Mouse (Mus musculus) CH12.LX (cell line): ENCODE results near the gene Ccdc97. TPM values are rescaled to one million over a fixed set of nuclear protein-coding genes. Genes with fewer than 3 reads are reported as not detected.

Experiments
- DNase-seq: peaks from one replicate; pipeline ENCODE4 v3.0.0-alpha.2; 2013; ENCODE audit errors: extremely low read depth
- H3K27ac ChIP-seq: 2 replicates; pipeline ENCODE4 v1.5.1; 2012; ENCODE audit warnings: low read depth, mild to moderate bottlenecking, control low read depth, moderate library complexity; ENCODE audit not compliant: insufficient read depth
- H3K27me3 ChIP-seq: replicated peaks from 2 replicates; pipeline ENCODE3; 2012; ENCODE audit warnings: inconsistent platforms
- H3K36me3 ChIP-seq, 2 experiments: replicated peaks in 1 of 2; 2 replicates each; pipeline versions ENCODE3 to v1.6.1; 2012; ENCODE audit warnings: inconsistent platforms in 1 of 2, low read length in 1 of 2, mild to moderate bottlenecking in 1 of 2, mixed read lengths in 1 of 2, moderate library complexity in 1 of 2; ENCODE audit not compliant: control insufficient read depth in 1 of 2, insufficient read depth in 1 of 2
- H3K4me1 ChIP-seq, 2 experiments: 2 replicates each; pipeline ENCODE4 v1.6.1; 2012; ENCODE audit warnings: inconsistent platforms in 1 of 2, moderate library complexity in 1 of 2; ENCODE audit not compliant: insufficient read depth in 2 of 2, control insufficient read depth in 1 of 2
- H3K4me2 ChIP-seq: 2 replicates; pipeline ENCODE4 v1.6.1; 2012; ENCODE audit warnings: low read depth, mild to moderate bottlenecking, control low read depth; ENCODE audit not compliant: poor library complexity, insufficient read depth, severe bottlenecking
- H3K4me3 ChIP-seq, 3 experiments: fragments of 150-350 bp in 1 of 3; sonication (generic) in 1 of 3; replicated peaks in 1 of 3; 2 replicates each; pipeline versions ENCODE3 to v1.5.1; 2011 to 2012; ENCODE audit warnings: low read depth in 2 of 3, low read length in 2 of 3, mild to moderate bottlenecking in 2 of 3, moderate library complexity in 2 of 3, control low read depth in 1 of 3, improper control_type of control experiment in 1 of 3, inconsistent platforms in 1 of 3, mixed read lengths in 1 of 3; ENCODE audit not compliant: poor library complexity in 1 of 3
- H3K79me2 ChIP-seq: replicated peaks from 2 replicates; pipeline ENCODE4 v1.6.1; 2012; ENCODE audit warnings: mild to moderate bottlenecking, moderate library complexity; ENCODE audit not compliant: control insufficient read depth, poor library complexity, insufficient read depth, severe bottlenecking; ENCODE audit errors: extremely low read depth
- H3K9ac ChIP-seq: 2 replicates; pipeline ENCODE4 v1.6.1; 2012; ENCODE audit warnings: low read depth, mild to moderate bottlenecking, control low read depth, moderate library complexity; ENCODE audit not compliant: insufficient read depth
- H3K9me3 ChIP-seq: replicated peaks from 2 replicates; pipeline ENCODE3; 2012; ENCODE audit warnings: low read length, inconsistent platforms, mixed read lengths
- CHD2 ChIP-seq: IDR thresholded peaks from 2 replicates; pipeline ENCODE4 v1.6.1; 2011; ENCODE audit warnings: low read length, improper control_type of control experiment
- CTCF ChIP-seq, 2 experiments: IDR thresholded peaks in 1 of 2; conservative IDR thresholded peaks in 1 of 2; 2 replicates each; pipeline ENCODE4 v1.5.1; 2011 to 2012; ENCODE audit warnings: low read depth in 2 of 2, low read length in 2 of 2, improper control_type of control experiment in 1 of 2, inconsistent platforms in 1 of 2, mild to moderate bottlenecking in 1 of 2, moderate library complexity in 1 of 2
- GABPA ChIP-seq: IDR thresholded peaks from 2 replicates; pipeline ENCODE4 v1.6.1; 2012; ENCODE audit warnings: low read depth, low read length, improper control_type of control experiment, inconsistent platforms; ENCODE audit not compliant: insufficient replicate concordance
- IRF4 ChIP-seq: IDR thresholded peaks from 2 replicates; pipeline ENCODE4 v1.6.1; 2014; ENCODE audit warnings: low read depth, mild to moderate bottlenecking, inconsistent platforms, low read length, improper control_type of control experiment
- JUN ChIP-seq: IDR thresholded peaks from 2 replicates; pipeline ENCODE4 v1.6.1; 2011; ENCODE audit warnings: low read depth, mild to moderate bottlenecking, low read length, improper control_type of control experiment, moderate library complexity; ENCODE audit not compliant: insufficient read depth
- KAT2A ChIP-seq: IDR thresholded peaks from 2 replicates; pipeline ENCODE4 v1.6.1; 2012; ENCODE audit warnings: low read length, improper control_type of control experiment, inconsistent platforms; ENCODE audit not compliant: insufficient replicate concordance
- MAFK ChIP-seq: IDR thresholded peaks from 2 replicates; pipeline ENCODE4 v1.6.1; 2011; ENCODE audit warnings: low read length, improper control_type of control experiment; ENCODE audit not compliant: insufficient replicate concordance
- MAX ChIP-seq: IDR thresholded peaks from 2 replicates; pipeline ENCODE4 v1.6.1; 2011; ENCODE audit warnings: low read length, improper control_type of control experiment
- MAZ ChIP-seq: IDR thresholded peaks from 2 replicates; pipeline ENCODE4 v1.6.1; 2012; ENCODE audit warnings: low read depth, mild to moderate bottlenecking, inconsistent platforms, low read length, improper control_type of control experiment, moderate library complexity
- MXI1 ChIP-seq: IDR thresholded peaks from 2 replicates; pipeline ENCODE4 v1.6.1; 2011; ENCODE audit warnings: mild to moderate bottlenecking, low read depth, low read length, improper control_type of control experiment
- MYC ChIP-seq: IDR thresholded peaks from 2 replicates; pipeline ENCODE4 v1.6.1; 2011; ENCODE audit warnings: low read depth, mild to moderate bottlenecking, improper control_type of control experiment, low read length
- NRF1 ChIP-seq: IDR thresholded peaks from 2 replicates; pipeline ENCODE4 v1.6.1; 2014; ENCODE audit warnings: low read depth, mild to moderate bottlenecking, inconsistent platforms, low read length, improper control_type of control experiment, moderate library complexity
- PAX5 ChIP-seq: IDR thresholded peaks from 2 replicates; pipeline ENCODE4 v1.6.1; 2012; ENCODE audit warnings: low read length, inconsistent platforms, mixed read lengths
- POLR2A ChIP-seq: IDR thresholded peaks from 2 replicates; pipeline ENCODE4 v1.6.1; 2011; ENCODE audit warnings: low read depth, mild to moderate bottlenecking, improper control_type of control experiment, low read length
- POLR2AphosphoS2 ChIP-seq: IDR thresholded peaks from 2 replicates; pipeline ENCODE4 v1.6.1; 2011; ENCODE audit warnings: low read depth, low read length, improper control_type of control experiment
- RCOR1 ChIP-seq: conservative IDR thresholded peaks from 2 replicates; pipeline ENCODE4 v1.6.1; 2012; ENCODE audit warnings: low read depth, mild to moderate bottlenecking, inconsistent platforms, low read length, improper control_type of control experiment
- SIN3A ChIP-seq: IDR thresholded peaks from 2 replicates; pipeline ENCODE4 v1.6.1; 2012; ENCODE audit warnings: low read length, improper control_type of control experiment, inconsistent platforms
- TCF12 ChIP-seq: IDR thresholded peaks from 2 replicates; pipeline ENCODE4 v1.6.1; 2014; ENCODE audit warnings: low read depth, mild to moderate bottlenecking, inconsistent platforms, low read length, improper control_type of control experiment
- ZC3H11A ChIP-seq: IDR thresholded peaks from 2 replicates; pipeline ENCODE4 v1.6.1; 2012; ENCODE audit warnings: low read depth, mild to moderate bottlenecking, inconsistent platforms, low read length, improper control_type of control experiment
- ZNF384 ChIP-seq: IDR thresholded peaks from 2 replicates; pipeline ENCODE4 v1.6.1; 2012; ENCODE audit warnings: low read depth, low read length, improper control_type of control experiment, inconsistent platforms
- dilution Hi-C: fragments of 300-500 bp; cut with MboI; formaldehyde crosslinking; loops from 2 replicates; pipeline ENCODE4 v1.14.3; 2020; ENCODE audit warnings: low sequenced_read_pairs; ENCODE audit not compliant: extremely low pct_unique_long_range_greater_than_20kb, extremely low pct_ligation_motif_present
- in situ Hi-C: fragments of 300-500 bp; cut with MboI; formaldehyde crosslinking; loops from 3 replicates; pipeline ENCODE4 v1.14.3; 2019; ENCODE audit warnings: low sequenced_read_pairs, low pct_ligation_motif_present, low pct_unique_long_range_greater_than_20kb, mixed read lengths
- polyA plus RNA-seq: library from polyadenylated mRNA; unstranded; fragments of >175 nt; gene quantifications from 2 replicates; pipeline ENCODE4 v1.2.1, GENCODE M21; 2012; ENCODE audit warnings: low read depth; ENCODE audit not compliant: insufficient read length
- total RNA-seq, 2 experiments: library from RNA; depleted of rRNA; stranded (reverse); fragments of 300-350 nt in 1 of 2; fragments of >200 nt in 1 of 2; gene quantifications; 2 replicates each; pipeline ENCODE4 v1.2.3; 2012 to 2014

Gene Ccdc97
- total and polyA plus RNA-seq, 3 experiments = 5.7 to 44.8 (median 14.1) TPM

DNA sequence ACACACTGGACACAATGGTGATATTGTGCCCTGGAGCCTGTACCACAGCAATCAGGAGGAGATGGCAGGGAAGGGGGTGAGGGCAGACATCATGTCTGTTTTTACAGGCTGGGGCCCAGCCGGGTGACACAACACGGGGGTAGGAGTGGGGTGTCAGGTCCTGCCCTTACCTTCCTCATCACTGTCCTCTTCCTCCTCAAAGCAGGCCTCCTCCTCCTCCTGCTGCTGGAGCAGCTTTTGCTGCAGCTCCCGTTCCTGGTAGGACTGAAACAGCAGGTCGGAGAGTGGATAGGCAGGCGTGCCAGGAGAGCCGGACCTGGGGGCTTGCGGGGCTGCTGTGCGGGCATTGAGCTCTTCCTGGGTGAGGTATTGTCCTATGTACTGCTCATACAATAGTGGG is 4.3 kb downstream of the Ccdc97 start:
- H3K9me3 ChIP-seq = no peaks in the 10 kb centered on the region
- DNase-seq = no peak
- H3K36me3 ChIP-seq = peaks cover 53 to 76% of the 10 kb centered on the region in 2 experiments
- TF ChIP-seq KAT2A = no peak
- no peak for TF ChIP-seq MAZ
- TF ChIP-seq IRF4 = no peak
- TF ChIP-seq PAX5 = no peak
- no peak for TF ChIP-seq TCF12
- TF ChIP-seq NRF1 = no peak
- TF ChIP-seq GABPA = no peak
- TF ChIP-seq MAX = no peak
- TF ChIP-seq POLR2AphosphoS2 = no peak
- no peak for TF ChIP-seq POLR2A
- TF ChIP-seq SIN3A = no peak
- no peak for TF ChIP-seq MYC
- no peak for TF ChIP-seq ZC3H11A
- TF ChIP-seq CTCF (conservative IDR thresholded peaks at IDR 0.05 in 1 of 2, IDR thresholded peaks at IDR 0.05 in 1 of 2; ENCODE audit: low read depth in 2 of 2, low read length in 2 of 2) = no peak
- no peak for TF ChIP-seq RCOR1
- TF ChIP-seq MAFK = no peak
- TF ChIP-seq CHD2 = no peak
- TF ChIP-seq ZNF384 = no peak
- no peak for TF ChIP-seq JUN
- no peak overlapping the region for H3K4me2 ChIP-seq
- peaks cover 24 to 61% of the 10 kb centered on the region in 2 experiments for H3K4me1 ChIP-seq
- in situ Hi-C loops = no loop called here
- dilution Hi-C loops = no loop called here
- no peak overlapping the region for H3K9ac ChIP-seq
- no peaks in the 10 kb centered on the region for H3K27me3 ChIP-seq
- no peak overlapping the region for H3K27ac ChIP-seq
- H3K4me3 ChIP-seq = no peak overlapping the region
- peaks cover 15% of the 10 kb centered on the region for H3K79me2 ChIP-seq

- Histone ChIP-seq H3K4me1 (peaks cover 26 to 69% of the 10 kb centered on the region in 2 experiments), H3K79me2 (peaks cover 11% of the 10 kb centered on the region), H3K9ac (no peak overlapping the region), H3K4me3 (no peak overlapping the region), H3K9me3 (no peaks in the 10 kb centered on the region), H3K27me3 (no peaks in the 10 kb centered on the region), H3K4me2 (no peak overlapping the region), H3K36me3 (peaks cover 55 to 84% of the 10 kb centered on the region in 2 experiments), H3K27ac (no peak overlapping the region)
- in situ Hi-C loops = no loop called here
- TF ChIP-seq MYC (no peak), MXI1 (no peak)
- no peak for DNase-seq
- dilution Hi-C loops = no loop called here
These were observed 6.1 kb downstream of the Ccdc97 start for GRCm38 (mm10) chr7:25712801-25713200.
